Mouse (Mus musculus) brain, embryonic 14.5 days (tissue): ENCODE data around the gene Lmo2.

Experiments
- CTCF ChIP-seq: fragments of 200-500 bp; IDR thresholded peaks from 2 replicates; pipeline ENCODE4 v1.5.1; 2012; ENCODE audit warnings: inconsistent platforms, mild to moderate bottlenecking, moderate library complexity, borderline replicate concordance; ENCODE audit not compliant: insufficient read depth, insufficient read length; ENCODE audit errors: extremely low read depth
- POLR2A ChIP-seq: fragments of 200-500 bp; IDR thresholded peaks from 2 replicates; pipeline ENCODE4 v1.6.1; 2012; ENCODE audit warnings: mild to moderate bottlenecking, inconsistent platforms, borderline replicate concordance; ENCODE audit not compliant: poor library complexity, insufficient read depth, insufficient read length, severe bottlenecking; ENCODE audit errors: extremely low read depth

DNA sequence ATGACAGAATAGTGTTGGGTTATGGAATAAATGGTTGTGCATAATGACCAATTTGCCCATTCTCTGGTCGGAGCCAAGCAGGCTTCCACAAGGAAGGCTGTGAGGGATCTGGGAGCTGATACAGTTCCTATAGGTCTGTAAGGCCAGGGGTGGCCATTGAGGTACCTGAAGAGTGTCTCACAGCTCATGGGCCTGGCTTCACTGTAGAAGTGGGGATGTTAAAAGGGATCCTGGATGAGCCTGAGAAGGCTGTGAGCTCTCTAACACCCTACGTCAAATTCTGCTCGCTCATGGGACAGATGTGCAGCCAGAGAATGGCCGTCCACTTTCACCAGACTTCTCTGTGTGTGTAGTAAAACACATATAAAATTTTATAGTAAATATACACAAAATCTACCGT lies 1.3 kb downstream of the Lmo2 start:
- TF ChIP-seq CTCF (no peak), POLR2A (no peak)
